Mouse (Mus musculus): Measurements from ENCODE around the gene Glt1d1. TPM values are rescaled to one million over a fixed set of nuclear protein-coding genes. Genes with fewer than 3 reads are reported as not detected.

Gene Glt1d1
- polyA plus RNA-seq, 1 experiment from 2014 or later = 1.1 TPM

GRCm38 (mm10) chr5:127696602-127697001, 64.5 kb downstream of the Glt1d1 start:
- DNase-seq = no peak
- Histone ChIP-seq H3K36me3 (ENCODE audit: control insufficient read depth, insufficient read depth, low read length) (no peaks in the 10 kb centered on the region), H3K9me3 (ENCODE audit: control insufficient read depth, low read length) (no peaks in the 10 kb centered on the region), H3K4me2 (ENCODE audit: low read length) (no peak overlapping the region), H3K27me3 (ENCODE audit: control insufficient read depth, insufficient read depth, low read length) (no peaks in the 10 kb centered on the region), H3K4me3 (replicated peaks; ENCODE audit: low read depth, low read length) (no peak overlapping the region), H3K9ac (replicated peaks; ENCODE audit: low read length) (no peak overlapping the region), H3K4me1 (ENCODE audit: control insufficient read depth, insufficient read depth, low read length) (no peaks in the 10 kb centered on the region), H3K27ac (replicated peaks; ENCODE audit: low read depth, low read length) (no peak overlapping the region)
- WGBS = 92% methylated on average over 4 of the region's 4 CpGs
- ATAC-seq (ENCODE audit: low FRiP score, low TSS enrichment) = no peak

- Histone ChIP-seq H3K9ac (replicated peaks; ENCODE audit: low read length) (no peak overlapping the region), H3K27ac (replicated peaks; ENCODE audit: low read depth, low read length) (no peak overlapping the region), H3K36me3 (ENCODE audit: control insufficient read depth, insufficient read depth, low read length) (no peaks in the 10 kb centered on the region), H3K4me3 (replicated peaks; ENCODE audit: low read depth, low read length) (no peak overlapping the region), H3K4me1 (ENCODE audit: control insufficient read depth, insufficient read depth, low read length) (no peaks in the 10 kb centered on the region), H3K27me3 (ENCODE audit: control insufficient read depth, insufficient read depth, low read length) (no peaks in the 10 kb centered on the region), H3K4me2 (ENCODE audit: low read length) (no peak overlapping the region), H3K9me3 (ENCODE audit: control insufficient read depth, low read length) (no peaks in the 10 kb centered on the region)
- WGBS = 57% methylated on average over 2 of the region's 2 CpGs
- DNase-seq (no peak), ATAC-seq (ENCODE audit: low FRiP score, low TSS enrichment) (no peak)
These were observed 66.5 kb downstream of the Glt1d1 start for GRCm38 (mm10) chr5:127698525-127698924.

GRCm38 (mm10) chr5:127699679-127700078, 67.6 kb downstream of the Glt1d1 start:
- no peak overlapping the region for H3K27ac ChIP-seq (replicated peaks; ENCODE audit: low read depth, low read length)
- ATAC-seq (ENCODE audit: low FRiP score, low TSS enrichment) = no peak
- H3K4me3 ChIP-seq (replicated peaks; ENCODE audit: low read depth, low read length) = no peak overlapping the region
- H3K27me3 ChIP-seq (ENCODE audit: control insufficient read depth, insufficient read depth, low read length) = no peaks in the 10 kb centered on the region
- no peak for DNase-seq
- no peak overlapping the region for H3K4me2 ChIP-seq (ENCODE audit: low read length)
- H3K4me1 ChIP-seq (ENCODE audit: control insufficient read depth, insufficient read depth, low read length) = no peaks in the 10 kb centered on the region
- H3K9me3 ChIP-seq (ENCODE audit: control insufficient read depth, low read length) = no peaks in the 10 kb centered on the region
- 94% methylated on average over 5 of the region's 5 CpGs for WGBS
- no peaks in the 10 kb centered on the region for H3K36me3 ChIP-seq (ENCODE audit: control insufficient read depth, insufficient read depth, low read length)
- H3K9ac ChIP-seq (replicated peaks; ENCODE audit: low read length) = no peak overlapping the region

- no peak overlapping the region for H3K27ac ChIP-seq (replicated peaks; ENCODE audit: low read depth, low read length)
- H3K4me3 ChIP-seq (replicated peaks; ENCODE audit: low read depth, low read length) = no peak overlapping the region
- no peaks in the 10 kb centered on the region for H3K36me3 ChIP-seq (ENCODE audit: control insufficient read depth, insufficient read depth, low read length)
- ATAC-seq (ENCODE audit: low FRiP score, low TSS enrichment) (no peak), DNase-seq (no peak)
- no peaks in the 10 kb centered on the region for H3K27me3 ChIP-seq (ENCODE audit: control insufficient read depth, insufficient read depth, low read length)
- 77% methylated on average over 6 of the region's 6 CpGs for WGBS
- no peaks in the 10 kb centered on the region for H3K4me1 ChIP-seq (ENCODE audit: control insufficient read depth, insufficient read depth, low read length)
- H3K9ac ChIP-seq (replicated peaks; ENCODE audit: low read length) = no peak overlapping the region
- H3K9me3 ChIP-seq (ENCODE audit: control insufficient read depth, low read length) = no peaks in the 10 kb centered on the region
- no peak overlapping the region for H3K4me2 ChIP-seq (ENCODE audit: low read length)
These were observed 68.1 kb downstream of the Glt1d1 start for GRCm38 (mm10) chr5:127700156-127700555.

GRCm38 (mm10) chr5:127703609-127704180, 71.6 kb downstream of the Glt1d1 start:
- Histone ChIP-seq H3K9ac (replicated peaks; ENCODE audit: low read length) (no peak overlapping the region), H3K27ac (replicated peaks; ENCODE audit: low read depth, low read length) (no peak overlapping the region), H3K27me3 (ENCODE audit: control insufficient read depth, insufficient read depth, low read length) (no peaks in the 10 kb centered on the region), H3K4me1 (ENCODE audit: control insufficient read depth, insufficient read depth, low read length) (no peaks in the 10 kb centered on the region), H3K4me2 (ENCODE audit: low read length) (no peak overlapping the region), H3K4me3 (replicated peaks; ENCODE audit: low read depth, low read length) (no peak overlapping the region), H3K36me3 (ENCODE audit: control insufficient read depth, insufficient read depth, low read length) (no peaks in the 10 kb centered on the region), H3K9me3 (ENCODE audit: control insufficient read depth, low read length) (no peaks in the 10 kb centered on the region)
- WGBS = 48% methylated on average over 9 of the region's 9 CpGs
- DNase-seq (no peak), ATAC-seq (ENCODE audit: low FRiP score, low TSS enrichment) (no peak)

GRCm38 (mm10) chr5:127705225-127705624, 73.2 kb downstream of the Glt1d1 start:
- Histone ChIP-seq H3K27me3 (ENCODE audit: control insufficient read depth, insufficient read depth, low read length) (no peaks in the 10 kb centered on the region), H3K27ac (replicated peaks; ENCODE audit: low read depth, low read length) (no peak overlapping the region), H3K9me3 (ENCODE audit: control insufficient read depth, low read length) (no peaks in the 10 kb centered on the region), H3K4me1 (ENCODE audit: control insufficient read depth, insufficient read depth, low read length) (no peaks in the 10 kb centered on the region), H3K4me3 (replicated peaks; ENCODE audit: low read depth, low read length) (no peak overlapping the region), H3K4me2 (ENCODE audit: low read length) (no peak overlapping the region), H3K9ac (replicated peaks; ENCODE audit: low read length) (no peak overlapping the region), H3K36me3 (ENCODE audit: control insufficient read depth, insufficient read depth, low read length) (no peaks in the 10 kb centered on the region)
- ATAC-seq (ENCODE audit: low FRiP score, low TSS enrichment) (no peak), DNase-seq (no peak)
- WGBS = 93% methylated on average over 9 of the region's 9 CpGs

- Histone ChIP-seq H3K36me3 (ENCODE audit: control insufficient read depth, insufficient read depth, low read length) (no peaks in the 10 kb centered on the region), H3K4me3 (replicated peaks; ENCODE audit: low read depth, low read length) (no peak overlapping the region), H3K4me2 (ENCODE audit: low read length) (no peak overlapping the region), H3K9ac (replicated peaks; ENCODE audit: low read length) (no peak overlapping the region), H3K4me1 (ENCODE audit: control insufficient read depth, insufficient read depth, low read length) (no peaks in the 10 kb centered on the region), H3K27me3 (ENCODE audit: control insufficient read depth, insufficient read depth, low read length) (no peaks in the 10 kb centered on the region), H3K27ac (replicated peaks; ENCODE audit: low read depth, low read length) (no peak overlapping the region), H3K9me3 (ENCODE audit: control insufficient read depth, low read length) (no peaks in the 10 kb centered on the region)
- DNase-seq (no peak), ATAC-seq (ENCODE audit: low FRiP score, low TSS enrichment) (no peak)
- WGBS = 96% methylated on average over 8 of the region's 8 CpGs
These were observed 73.9 kb downstream of the Glt1d1 start for GRCm38 (mm10) chr5:127705976-127706375.

GRCm38 (mm10) chr5:127708143-127708542, 76.1 kb downstream of the Glt1d1 start:
- ATAC-seq (ENCODE audit: low FRiP score, low TSS enrichment) = no peak
- WGBS = 77% methylated on average over 9 of the region's 9 CpGs

GRCm38 (mm10) chr5:127714783-127715704, 83.0 kb downstream of the Glt1d1 start:
- Histone ChIP-seq H3K4me3 (replicated peaks; ENCODE audit: low read depth, low read length) (no peak overlapping the region), H3K36me3 (ENCODE audit: control insufficient read depth, insufficient read depth, low read length) (no peaks in the 10 kb centered on the region), H3K4me2 (ENCODE audit: low read length) (no peak overlapping the region), H3K27me3 (ENCODE audit: control insufficient read depth, insufficient read depth, low read length) (no peaks in the 10 kb centered on the region), H3K9me3 (ENCODE audit: control insufficient read depth, low read length) (no peaks in the 10 kb centered on the region), H3K27ac (replicated peaks; ENCODE audit: low read depth, low read length) (no peak overlapping the region), H3K9ac (replicated peaks; ENCODE audit: low read length) (no peak overlapping the region), H3K4me1 (ENCODE audit: control insufficient read depth, insufficient read depth, low read length) (no peaks in the 10 kb centered on the region)
- ATAC-seq (ENCODE audit: low FRiP score, low TSS enrichment) (no peak), DNase-seq (no peak)
- 78% methylated on average over 7 of the region's 7 CpGs for WGBS

More at GRCm38 (mm10) chr5:127708143-127708542, 76.1 kb downstream of the Glt1d1 start:
- Histone ChIP-seq H3K4me3 (replicated peaks; ENCODE audit: low read depth, low read length) (no peak overlapping the region), H3K4me1 (ENCODE audit: control insufficient read depth, insufficient read depth, low read length) (no peaks in the 10 kb centered on the region), H3K9ac (replicated peaks; ENCODE audit: low read length) (no peak overlapping the region), H3K36me3 (ENCODE audit: control insufficient read depth, insufficient read depth, low read length) (no peaks in the 10 kb centered on the region), H3K27me3 (ENCODE audit: control insufficient read depth, insufficient read depth, low read length) (no peaks in the 10 kb centered on the region), H3K4me2 (ENCODE audit: low read length) (no peak overlapping the region), H3K27ac (replicated peaks; ENCODE audit: low read depth, low read length) (no peak overlapping the region), H3K9me3 (ENCODE audit: control insufficient read depth, low read length) (no peaks in the 10 kb centered on the region)
- no peak for DNase-seq

Measured in midbrain, embryonic 14.5 days (tissue).